Mouse (Mus musculus): Measurements from ENCODE around the gene Gpr50.

Gene Gpr50

GRCm38 (mm10) chrX:71663374-71663773 is at the start of gene Gpr50:
Gene Gpr50 (plus strand): TSS chrX:71663667.
- DNase-seq: no peak

GRCm38 (mm10) chrX:71622286-71622685 is 41.2 kb upstream of the Gpr50 start:
- peak; percentile 13 for DNase-seq

GRCm38 (mm10) chrX:71623843-71624242 is 39.6 kb upstream of the Gpr50 start:
- DNase-seq: no peak

GRCm38 (mm10) chrX:71628306-71628705 is 35.2 kb upstream of the Gpr50 start:
- DNase-seq: peak; percentile 11

GRCm38 (mm10) chrX:71630709-71631108 is 32.8 kb upstream of the Gpr50 start:
- DNase-seq: no peak

GRCm38 (mm10) chrX:71631130-71631529 is 32.3 kb upstream of the Gpr50 start:
- DNase-seq: no peak

- peak; percentile 35 for DNase-seq
These were observed 15.5 kb upstream of the Gpr50 start for GRCm38 (mm10) chrX:71647958-71648357.

GRCm38 (mm10) chrX:71648434-71648833 is 15.0 kb upstream of the Gpr50 start:
- no peak for DNase-seq

GRCm38 (mm10) chrX:71648848-71649454 is 14.5 kb upstream of the Gpr50 start:
- DNase-seq: peak; percentile 43

GRCm38 (mm10) chrX:71649993-71650392 is 13.5 kb upstream of the Gpr50 start:
- no peak for DNase-seq

GRCm38 (mm10) chrX:71661794-71662193 is 1.7 kb upstream of the Gpr50 start:
- DNase-seq: no peak

GRCm38 (mm10) chrX:71663871-71664687 is 612 bp downstream of the Gpr50 start:
- DNase-seq: no peak

GRCm38 (mm10) chrX:71664688-71665026 is 1.2 kb downstream of the Gpr50 start:
- DNase-seq: no peak

GRCm38 (mm10) chrX:71670254-71670653 is 6.8 kb downstream of the Gpr50 start:
- DNase-seq: no peak

- no peak for DNase-seq
These were observed 37.5 kb downstream of the Gpr50 start for GRCm38 (mm10) chrX:71700817-71701469.
